Mouse (Mus musculus): ENCODE results near the gene Ago3. TPM values are rescaled to one million over a fixed set of nuclear protein-coding genes. Genes with fewer than 3 reads are reported as not detected.

Gene Ago3
- polyA plus RNA-seq, 1 experiment = 12.6 TPM

DNA sequence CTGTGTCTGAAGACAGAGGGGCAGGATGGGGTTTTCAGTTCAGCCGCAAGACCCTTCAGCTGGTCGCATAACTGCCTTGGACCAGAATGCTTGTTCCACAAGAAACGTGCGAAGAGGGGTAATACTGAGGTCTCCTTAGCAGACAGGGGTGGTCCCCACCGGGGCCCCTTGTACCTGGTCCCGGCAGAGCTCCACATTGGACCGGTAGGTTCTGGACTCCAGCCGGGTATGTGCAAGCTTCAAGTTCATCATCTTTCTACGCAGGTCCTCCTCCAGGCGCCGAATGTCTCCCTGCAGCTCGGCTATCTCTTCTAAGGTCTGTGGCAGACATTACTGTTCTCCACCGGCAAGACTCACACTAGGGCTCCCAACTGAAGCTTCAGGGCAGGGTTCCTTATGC, 106.7 kb downstream of the Ago3 start:
- no peak for TF ChIP-seq CTCF (IDR thresholded peaks at IDR 0.05; ENCODE audit: extremely low read depth, insufficient read depth, insufficient read length, insufficient replicate concordance)
- TF ChIP-seq POLR2A (IDR thresholded peaks at IDR 0.05; ENCODE audit: low read depth, low read length) = no peak
- Histone ChIP-seq H3K4me3 (ENCODE audit: extremely low read depth, insufficient read depth, insufficient read length) (no peak overlapping the region), H3K4me1 (ENCODE audit: control insufficient read depth, insufficient read depth, insufficient read length) (peaks cover 4% of the 10 kb centered on the region; the same call in 1 of the 2 replicates), H3K36me3 (ENCODE audit: control insufficient read depth, insufficient read depth, low read length) (peaks cover 3% of the 10 kb centered on the region; the same call in 1 of the 2 replicates), H3K27me3 (ENCODE audit: control insufficient read depth, insufficient read depth, low read length) (no peaks in the 10 kb centered on the region), H3K27ac (ENCODE audit: insufficient read depth, low read length) (no peak overlapping the region)
- no peak for DNase-seq (ENCODE audit: low read depth in 1 of 2, low spot score in 2 of 2)
- 96% methylated on average over 13 of the region's 13 CpGs for WGBS

DNA sequence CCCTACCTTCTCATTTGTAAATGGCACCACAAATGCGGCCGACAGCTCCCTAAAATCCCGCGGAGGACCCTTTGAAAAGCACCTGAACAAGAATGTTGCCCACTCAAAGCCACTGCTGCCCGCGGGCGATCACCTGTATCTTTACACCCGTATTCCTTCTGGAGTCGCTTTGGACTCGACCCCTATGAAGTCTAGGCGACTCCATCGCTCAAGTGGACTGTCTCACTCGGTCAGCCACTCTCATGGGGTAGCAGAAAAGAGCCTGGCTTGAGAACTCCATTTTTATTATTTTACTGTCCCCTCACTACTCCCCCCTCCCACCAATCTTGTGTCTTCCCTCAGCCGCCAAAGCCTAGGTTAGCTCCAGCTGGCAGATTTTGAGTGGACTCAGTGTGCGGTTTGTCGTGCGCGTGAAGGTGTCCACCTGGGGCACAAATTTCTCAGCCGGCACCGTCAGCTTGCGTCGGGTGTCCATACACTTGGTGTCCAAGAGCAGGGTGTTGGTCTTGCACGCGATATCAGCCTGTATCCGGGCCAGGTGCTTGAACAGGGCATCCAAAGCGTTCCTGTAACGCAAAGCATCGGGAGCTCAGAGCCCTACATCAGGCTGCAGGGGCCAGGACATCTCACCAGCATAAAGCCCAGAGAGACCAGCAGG, 107.4 kb downstream of the Ago3 start:
- no peak for TF ChIP-seq POLR2A (IDR thresholded peaks at IDR 0.05; ENCODE audit: low read depth, low read length)
- TF ChIP-seq CTCF (IDR thresholded peaks at IDR 0.05; ENCODE audit: extremely low read depth, insufficient read depth, insufficient read length, insufficient replicate concordance) = no peak
- WGBS = 62% methylated on average over 28 of the region's 28 CpGs
- Histone ChIP-seq H3K36me3 (ENCODE audit: control insufficient read depth, insufficient read depth, low read length) (peaks cover 9% of the 10 kb centered on the region), H3K27ac (ENCODE audit: insufficient read depth, low read length) (no peak overlapping the region), H3K4me3 (ENCODE audit: extremely low read depth, insufficient read depth, insufficient read length) (peak overlapping the region; percentile 22; the same call in 1 of the 2 replicates), H3K27me3 (ENCODE audit: control insufficient read depth, insufficient read depth, low read length) (no peaks in the 10 kb centered on the region), H3K4me1 (ENCODE audit: control insufficient read depth, insufficient read depth, insufficient read length) (peaks cover 4% of the 10 kb centered on the region; the same call in 1 of the 2 replicates)
- no peak for DNase-seq (ENCODE audit: low read depth in 1 of 2, low spot score in 2 of 2)

DNA sequence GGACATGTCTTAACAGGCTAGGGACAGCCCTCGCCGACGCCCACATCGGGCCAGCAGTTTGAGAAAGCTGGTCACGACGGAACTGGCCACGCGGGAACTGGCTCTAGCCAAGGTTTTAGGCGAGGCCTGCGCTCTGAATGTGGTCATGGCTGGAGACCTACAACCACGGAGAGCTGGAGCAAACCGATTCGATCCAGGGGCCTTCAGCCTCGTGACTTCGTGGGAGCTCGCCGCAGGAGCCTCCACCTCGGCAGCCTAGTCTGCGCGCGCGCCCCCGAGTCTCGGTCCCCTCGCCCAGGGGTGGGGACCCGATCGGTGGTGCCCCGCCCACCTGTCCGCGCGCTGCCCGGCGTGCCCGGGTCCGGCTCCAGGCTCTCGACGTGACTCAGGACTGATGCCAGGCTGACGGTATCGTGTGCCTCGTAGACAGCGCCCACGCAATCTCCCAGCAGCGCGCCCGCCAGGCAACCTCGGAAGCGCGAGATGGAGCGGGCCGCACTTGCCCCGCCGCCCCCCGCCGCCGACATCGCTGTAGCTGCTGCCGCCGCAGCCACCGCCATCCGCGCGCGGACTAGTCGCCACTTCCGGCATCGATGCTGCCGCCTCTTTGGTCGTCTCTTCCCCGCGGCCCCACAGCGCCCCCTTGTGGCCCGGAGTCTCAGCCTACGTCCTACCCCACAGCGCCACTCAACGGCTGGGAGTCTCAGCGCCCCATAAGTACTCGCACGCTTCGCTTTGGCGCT, 108.1 kb downstream of the Ago3 start, which contains the start of gene Adprhl2:
Gene Adprhl2 (minus strand): TSS at position 593 of the 743 bp plus-strand sequence.
- DNase-seq (ENCODE audit: low read depth in 1 of 2, low spot score in 2 of 2) = peak; percentile 92 to 98
- Histone ChIP-seq H3K4me3 (ENCODE audit: extremely low read depth, insufficient read depth, insufficient read length) (peak within 1 kb of the TSS; percentile 96), H3K4me1 (ENCODE audit: control insufficient read depth, insufficient read depth, insufficient read length) (peaks cover 4% of the 10 kb centered on the region; the same call in 1 of the 2 replicates), H3K36me3 (ENCODE audit: control insufficient read depth, insufficient read depth, low read length) (peaks cover 16% of the 10 kb centered on the region), H3K27ac (ENCODE audit: insufficient read depth, low read length) (peak within 1 kb of the TSS; percentile 48; the same call in 1 of the 2 replicates), H3K27me3 (ENCODE audit: control insufficient read depth, insufficient read depth, low read length) (no peaks in the 10 kb centered on the region)
- peak; percentile 84 for TF ChIP-seq POLR2A (IDR thresholded peaks at IDR 0.05; ENCODE audit: low read depth, low read length)
- TF ChIP-seq CTCF (IDR thresholded peaks at IDR 0.05; ENCODE audit: extremely low read depth, insufficient read depth, insufficient read length, insufficient replicate concordance) = peak; percentile 100
- under 1% methylated on average over 78 of the region's 80 CpGs for WGBS

DNA sequence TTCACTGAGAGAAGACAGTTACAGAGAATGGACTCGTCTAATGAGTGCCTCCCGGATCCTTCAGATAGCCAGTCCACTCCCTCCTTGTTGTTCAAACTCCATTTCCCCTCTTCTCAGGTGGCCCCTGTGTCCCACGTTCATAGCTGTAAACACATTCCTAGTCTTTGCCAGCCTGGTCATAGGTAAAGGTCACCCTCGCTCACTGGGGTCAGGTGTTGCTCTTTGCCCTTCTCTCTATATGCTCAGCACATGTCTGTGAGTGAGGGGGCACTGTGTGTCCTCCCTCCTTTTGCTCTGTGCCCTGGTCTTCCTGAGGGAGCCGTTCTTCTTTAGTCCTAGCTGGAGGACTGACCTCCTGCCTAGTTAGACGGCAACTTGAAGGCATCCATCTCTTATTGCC, 109.5 kb downstream of the Ago3 start:
- 93% methylated on average over 6 of the region's 6 CpGs for WGBS
- no peak for TF ChIP-seq CTCF (IDR thresholded peaks at IDR 0.05; ENCODE audit: extremely low read depth, insufficient read depth, insufficient read length, insufficient replicate concordance)
- no peak for TF ChIP-seq POLR2A (IDR thresholded peaks at IDR 0.05; ENCODE audit: low read depth, low read length)
- no peak overlapping the region for H3K27ac ChIP-seq (ENCODE audit: insufficient read depth, low read length)
- H3K36me3 ChIP-seq (ENCODE audit: control insufficient read depth, insufficient read depth, low read length) = peaks cover 20% of the 10 kb centered on the region
- no peak for DNase-seq (ENCODE audit: low read depth in 1 of 2, low spot score in 2 of 2)
- no peak overlapping the region for H3K4me3 ChIP-seq (ENCODE audit: extremely low read depth, insufficient read depth, insufficient read length)
- peaks cover 4% of the 10 kb centered on the region; the same call in 1 of the 2 replicates for H3K4me1 ChIP-seq (ENCODE audit: control insufficient read depth, insufficient read depth, insufficient read length)
- no peaks in the 10 kb centered on the region for H3K27me3 ChIP-seq (ENCODE audit: control insufficient read depth, insufficient read depth, low read length)

DNA sequence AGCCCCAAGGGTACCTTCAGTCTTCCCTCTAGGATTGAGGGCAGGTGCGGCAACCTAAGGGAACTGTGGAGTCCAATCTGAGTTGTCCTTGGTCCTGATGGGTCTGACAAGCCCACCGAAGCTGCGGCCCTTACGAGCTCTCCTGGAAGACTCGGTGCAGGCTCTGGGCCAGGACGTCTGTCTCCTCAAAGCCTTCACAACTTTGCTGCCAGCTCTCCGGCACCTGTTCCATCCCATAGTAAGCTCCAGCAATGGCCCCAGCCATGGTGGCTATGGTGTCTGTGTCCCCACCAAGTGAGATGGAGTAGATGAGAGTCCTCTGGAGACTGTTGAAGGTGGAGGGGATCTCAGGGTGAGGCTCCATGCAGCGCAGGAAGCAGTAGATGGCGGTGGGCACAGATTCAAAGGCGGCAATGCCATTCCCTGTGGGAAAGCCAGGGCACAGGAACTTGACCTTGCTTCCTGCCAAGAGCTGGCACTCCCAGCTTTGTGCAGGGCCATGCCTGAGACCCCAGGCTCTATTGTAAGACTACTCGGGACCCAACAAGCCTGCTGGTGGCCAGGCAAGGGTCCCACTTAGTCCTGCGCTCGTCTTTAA, 112.8 kb downstream of the Ago3 start:
- H3K4me3 ChIP-seq (ENCODE audit: extremely low read depth, insufficient read depth, insufficient read length) = no peak overlapping the region
- H3K27me3 ChIP-seq (ENCODE audit: control insufficient read depth, insufficient read depth, low read length) = no peaks in the 10 kb centered on the region
- WGBS = 92% methylated on average over 13 of the region's 13 CpGs
- TF ChIP-seq POLR2A (IDR thresholded peaks at IDR 0.05; ENCODE audit: low read depth, low read length) = no peak
- no peak for TF ChIP-seq CTCF (IDR thresholded peaks at IDR 0.05; ENCODE audit: extremely low read depth, insufficient read depth, insufficient read length, insufficient replicate concordance)
- DNase-seq (ENCODE audit: low read depth in 1 of 2, low spot score in 2 of 2) = no peak
- H3K4me1 ChIP-seq (ENCODE audit: control insufficient read depth, insufficient read depth, insufficient read length) = no peaks in the 10 kb centered on the region; the same call in 1 of the 2 replicates
- peaks cover 21% of the 10 kb centered on the region for H3K36me3 ChIP-seq (ENCODE audit: control insufficient read depth, insufficient read depth, low read length)
- H3K27ac ChIP-seq (ENCODE audit: insufficient read depth, low read length) = no peak overlapping the region

GRCm38 (mm10) chr4:126315931-126316330, 113.4 kb downstream of the Ago3 start:
- H3K27me3 ChIP-seq (ENCODE audit: control insufficient read depth, insufficient read depth, low read length) = no peaks in the 10 kb centered on the region
- no peak for DNase-seq (ENCODE audit: low read depth in 1 of 2, low spot score in 2 of 2)
- H3K4me3 ChIP-seq (ENCODE audit: extremely low read depth, insufficient read depth, insufficient read length) = no peak overlapping the region
- no peak overlapping the region for H3K27ac ChIP-seq (ENCODE audit: insufficient read depth, low read length)
- 76% methylated on average over 5 of the region's 5 CpGs for WGBS
- H3K36me3 ChIP-seq (ENCODE audit: control insufficient read depth, insufficient read depth, low read length) = peaks cover 21% of the 10 kb centered on the region
- no peaks in the 10 kb centered on the region; the same call in 1 of the 2 replicates for H3K4me1 ChIP-seq (ENCODE audit: control insufficient read depth, insufficient read depth, insufficient read length)
- TF ChIP-seq POLR2A (IDR thresholded peaks at IDR 0.05; ENCODE audit: low read depth, low read length) = no peak
- no peak for TF ChIP-seq CTCF (IDR thresholded peaks at IDR 0.05; ENCODE audit: extremely low read depth, insufficient read depth, insufficient read length, insufficient replicate concordance)
